Mouse (Mus musculus) liver, postnatal 0 days (tissue): ENCODE measurements at regions not wholly inside any gene's neighbourhood (a gene's known extent, or its start where the extent isn't known, plus 50 kb on each side); places are given as distances from the start of the nearest gene placed in this dataset.

Experiments used
- CTCF ChIP-seq: sonication (generic); IDR thresholded peaks from 2 replicates; pipeline ENCODE4 v1.5.1; 2016; ENCODE audit warnings: antibody characterized with exemption, low read depth
- EP300 ChIP-seq: IDR thresholded peaks from 2 replicates; pipeline ENCODE4 v1.6.1; 2016; ENCODE audit warnings: antibody characterized with exemption, low read depth, mild to moderate bottlenecking

GRCm38 (mm10) chr4:97001321-97001720, 181.6 kb downstream of the Gm10192 start:
- no peak for TF ChIP-seq CTCF
- TF ChIP-seq EP300 = no peak
